Mouse (Mus musculus): ENCODE measurements around the gene Pfn1. TPM values are rescaled to one million over a fixed set of nuclear protein-coding genes. Genes with fewer than 3 reads are reported as not detected.

The Pfn1 gene
- total RNA-seq, 2 experiments from 2014 or later = 221 to 239 TPM

GRCm38 (mm10) chr11:70645461-70646258, 8.8 kb downstream of the Pfn1 start:
- intact Hi-C loops (cut with DNase I) = loop anchor here (10.0 kb wide), 1 partner anchor 411 kb away; the partner anchor contains the start of genes 0610010K14Rik, Gm21988 and Rnasek
- no peak for DNase-seq (ENCODE audit: low spot score in 2 of 2)

- intact Hi-C loops (cut with DNase I) = loop anchor here (10.0 kb wide), 1 partner anchor 410 kb away; the partner anchor contains the start of genes 0610010K14Rik, Gm21988 and Rnasek
- DNase-seq (ENCODE audit: low spot score in 2 of 2) = no peak
Measured at GRCm38 (mm10) chr11:70644564-70645103, 9.8 kb downstream of the Pfn1 start.

DNA sequence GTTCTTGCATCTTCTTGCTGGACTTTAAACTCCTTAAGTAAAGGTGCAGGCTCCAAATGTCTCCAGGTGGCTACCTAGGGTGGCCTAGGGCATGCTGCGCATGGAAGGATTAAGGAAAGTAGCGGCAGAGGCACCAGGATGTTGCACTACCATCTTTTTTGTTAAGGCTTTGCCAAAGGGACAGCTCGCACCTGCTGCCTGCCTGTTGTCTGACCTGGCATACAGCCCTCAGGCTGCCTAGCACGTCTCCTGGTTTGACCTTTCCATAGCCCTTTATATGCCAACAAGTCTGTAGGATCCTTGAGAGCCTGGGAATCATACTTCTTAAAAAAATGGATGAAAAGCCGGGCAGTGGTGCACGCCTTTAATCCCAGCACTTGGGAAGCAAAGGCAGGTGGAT, 11.4 kb downstream of the Pfn1 start:
- intact Hi-C loops (cut with DNase I) = loop anchor here (10.0 kb wide), 1 partner anchor 408 kb away; the partner anchor contains the start of genes 0610010K14Rik, Gm21988 and Rnasek
- no peak for DNase-seq (ENCODE audit: low spot score in 2 of 2)

- DNase-seq (ENCODE audit: low spot score in 2 of 2) = no peak
- intact Hi-C loops (cut with DNase I) = loop anchor here (10.0 kb wide), 1 partner anchor 406 kb away; the partner anchor contains the start of genes 0610010K14Rik, Gm21988 and Rnasek
Measured at GRCm38 (mm10) chr11:70641241-70641640, 13.2 kb downstream of the Pfn1 start.

- intact Hi-C loops (cut with DNase I) = loop anchor here (10.0 kb wide), 1 partner anchor 405 kb away; the partner anchor contains the start of genes 0610010K14Rik, Gm21988 and Rnasek
Measured at GRCm38 (mm10) chr11:70639976-70640375, 14.5 kb downstream of the Pfn1 start.

GRCm38 (mm10) chr11:70638714-70639278, 15.6 kb downstream of the Pfn1 start, which contains the start of gene Gp1ba:
Gene Gp1ba (plus strand): TSS chr11:70639122.
- no peak for DNase-seq (ENCODE audit: low spot score in 2 of 2)
- intact Hi-C loops (cut with DNase I) = no loop called here

More at GRCm38 (mm10) chr11:70639976-70640375, 14.5 kb downstream of the Pfn1 start:
- no peak for DNase-seq (ENCODE audit: low spot score in 2 of 2)

- DNase-seq (ENCODE audit: low spot score in 2 of 2) = no peak
- intact Hi-C loops (cut with DNase I) = no loop called here
Measured at GRCm38 (mm10) chr11:70638293-70638692, 16.2 kb downstream of the Pfn1 start.

- no peak for DNase-seq (ENCODE audit: low spot score in 2 of 2)
- intact Hi-C loops (cut with DNase I) = no loop called here
Measured at GRCm38 (mm10) chr11:70637764-70638163, 16.7 kb downstream of the Pfn1 start.

- no peak for DNase-seq (ENCODE audit: low spot score in 2 of 2)
- intact Hi-C loops (cut with DNase I) = no loop called here
Measured at GRCm38 (mm10) chr11:70635601-70636000, 18.8 kb downstream of the Pfn1 start.

- intact Hi-C loops (cut with DNase I) = no loop called here
- no peak for DNase-seq (ENCODE audit: low spot score in 2 of 2)
Measured at GRCm38 (mm10) chr11:70630129-70630528, 24.3 kb downstream of the Pfn1 start.

GRCm38 (mm10) chr11:70629557-70629956, 24.9 kb downstream of the Pfn1 start:
- intact Hi-C loops (cut with DNase I) = loop anchor here (2.0 kb wide), 1 partner anchor 125 kb away; no protein-coding TSS in a partner anchor
- DNase-seq (ENCODE audit: low spot score in 2 of 2) = no peak

DNA sequence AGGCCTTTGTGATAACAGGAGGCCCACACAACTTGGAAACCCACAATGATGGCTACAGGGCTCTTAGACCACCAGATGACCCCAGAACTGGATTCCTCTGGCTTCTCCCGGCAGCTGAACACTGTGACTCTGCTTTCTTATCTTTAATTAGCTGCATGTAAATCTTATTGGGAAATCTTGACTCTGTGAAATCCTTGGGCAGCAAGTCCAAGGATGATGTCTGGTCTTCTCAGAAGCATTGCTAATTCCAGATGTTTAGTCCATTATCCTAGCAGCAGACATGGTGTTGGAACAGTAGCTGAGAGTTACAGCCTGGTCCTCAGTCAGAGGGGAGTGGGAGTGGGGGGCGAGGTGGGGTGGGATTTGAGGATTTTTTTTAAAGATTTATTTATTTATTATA, 26.0 kb downstream of the Pfn1 start:
- intact Hi-C loops (cut with DNase I) = loop anchor here (2.0 kb wide), 1 partner anchor 126 kb away; no protein-coding TSS in a partner anchor
- no peak for DNase-seq (ENCODE audit: low spot score in 2 of 2)

DNA sequence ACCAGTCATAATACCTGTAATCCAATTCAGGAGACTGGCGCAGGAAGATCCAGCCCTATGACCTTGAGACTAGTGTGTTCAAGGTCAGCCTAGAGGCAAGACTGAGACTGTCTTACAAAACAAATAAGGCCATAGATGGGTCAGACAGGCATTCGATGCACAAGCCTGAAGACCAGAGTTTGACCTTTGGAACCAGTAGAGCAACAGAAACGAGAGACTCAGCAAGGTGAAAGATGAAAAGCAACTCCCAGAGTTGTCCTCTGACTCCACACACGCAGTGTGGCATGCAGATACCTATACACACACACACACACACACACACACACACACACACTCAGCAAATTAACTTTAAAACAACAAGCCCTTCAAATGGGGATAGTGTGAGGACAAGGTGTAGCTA, 27.6 kb downstream of the Pfn1 start:
- intact Hi-C loops (cut with DNase I) = no loop called here
- no peak for DNase-seq (ENCODE audit: low spot score in 2 of 2)

- DNase-seq (ENCODE audit: low spot score in 2 of 2) = no peak
- intact Hi-C loops (cut with DNase I) = no loop called here
Measured at GRCm38 (mm10) chr11:70625473-70625872, 29.0 kb downstream of the Pfn1 start.

DNA sequence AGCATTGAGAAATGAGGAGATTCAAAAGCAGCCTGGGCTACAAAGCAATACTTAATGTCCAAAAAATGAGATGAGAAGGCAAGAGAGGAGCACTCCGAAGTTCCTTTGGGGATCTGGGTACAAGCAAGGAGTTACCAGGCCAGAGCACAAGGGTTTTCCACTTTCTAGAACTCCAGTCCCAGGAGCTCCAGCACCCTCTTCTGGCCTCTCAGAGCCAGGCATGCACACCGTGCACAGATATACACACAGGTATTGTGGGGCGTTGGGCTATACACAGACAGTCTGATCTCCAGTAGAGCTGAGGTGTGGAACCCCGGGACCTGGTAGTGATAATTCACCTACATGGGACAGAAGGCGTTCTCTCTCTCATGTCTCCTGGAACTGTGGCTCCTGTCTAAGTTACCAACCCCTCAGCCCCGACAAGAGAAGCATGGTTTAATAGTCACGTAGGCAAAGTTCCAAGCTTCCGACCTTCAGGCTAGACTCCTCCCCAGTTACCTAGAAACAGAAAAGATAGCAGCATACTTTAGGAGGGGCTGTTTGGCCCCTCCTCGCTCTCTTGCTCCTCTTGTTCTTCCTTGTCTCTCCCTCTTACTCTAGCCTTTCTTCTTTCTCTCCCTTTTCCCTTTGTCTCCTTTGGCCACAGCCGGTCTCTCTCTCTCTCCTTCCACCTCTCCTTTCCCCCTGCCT, 31.2 kb downstream of the Pfn1 start:
- intact Hi-C loops (cut with DNase I) = no loop called here
- no peak for DNase-seq (ENCODE audit: low spot score in 2 of 2)

- DNase-seq (ENCODE audit: low spot score in 2 of 2) = no peak
- intact Hi-C loops (cut with DNase I) = no loop called here
Measured at GRCm38 (mm10) chr11:70621972-70622814, 32.3 kb downstream of the Pfn1 start.

DNA sequence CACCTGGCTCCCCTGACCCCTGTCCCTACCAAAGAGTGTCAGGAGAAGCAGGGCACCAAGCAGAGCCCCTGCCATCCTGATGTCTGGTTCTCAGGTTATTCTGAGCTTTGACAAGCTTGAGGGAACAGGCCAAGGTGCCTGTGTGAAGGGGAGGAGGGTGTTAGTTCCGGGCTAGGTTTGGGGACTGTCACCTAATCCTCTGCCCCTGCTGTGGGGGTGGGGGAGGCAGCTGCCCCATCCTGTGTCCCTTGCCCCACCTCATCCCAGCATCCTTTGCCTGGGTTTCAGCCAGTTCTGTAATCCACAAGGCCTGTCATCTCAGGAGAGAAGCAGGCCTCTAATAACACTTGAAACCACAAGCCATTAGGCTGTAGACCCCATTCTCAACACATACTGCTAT, 35.3 kb downstream of the Pfn1 start, which contains the start of gene Chrne:
Gene Chrne (minus strand): TSS at position 116 of the 400 bp plus-strand sequence.
- no peak for DNase-seq (ENCODE audit: low spot score in 2 of 2)
- intact Hi-C loops (cut with DNase I) = no loop called here

GRCm38 (mm10) chr11:70615516-70616093, 38.8 kb downstream of the Pfn1 start, which contains the start of gene 4930544D05Rik:
Gene 4930544D05Rik (plus strand): TSS chr11:70615848.
- intact Hi-C loops (cut with DNase I) = no loop called here
- no peak for DNase-seq (ENCODE audit: low spot score in 2 of 2)

Data from left cerebral cortex, postnatal 25 days (tissue).